Mouse (Mus musculus): ENCODE results near the gene Slc25a23.

- TF ChIP-seq EP300 (IDR thresholded peaks at IDR 0.05; ENCODE audit: low read depth) (no peak), CTCF (IDR thresholded peaks at IDR 0.05; ENCODE audit: low read depth) (no peak)
These were observed 63.2 kb downstream of the Slc25a23 start for GRCm38 (mm10) chr17:56996506-56996905.
